Mouse (Mus musculus) left cerebral cortex, adult 8-10 months (tissue): ENCODE results near the gene Ramp1. TPM values are rescaled to one million over a fixed set of nuclear protein-coding genes. Genes with fewer than 3 reads are reported as not detected.

Experiments used
- DNase-seq, 2 experiments: peaks; one replicate each; pipeline ENCODE4 v3.0.0; 2022; ENCODE audit warnings: low spot score in 2 of 2
- total RNA-seq, 4 experiments: library from RNA; stranded (reverse); gene quantifications; 2 replicates each; pipeline ENCODE4 v1.2.4; 2022

Gene Ramp1
- total RNA-seq, 4 experiments from 2014 or later, result 50.9 to 58.7 (median 52.5) TPM

DNA sequence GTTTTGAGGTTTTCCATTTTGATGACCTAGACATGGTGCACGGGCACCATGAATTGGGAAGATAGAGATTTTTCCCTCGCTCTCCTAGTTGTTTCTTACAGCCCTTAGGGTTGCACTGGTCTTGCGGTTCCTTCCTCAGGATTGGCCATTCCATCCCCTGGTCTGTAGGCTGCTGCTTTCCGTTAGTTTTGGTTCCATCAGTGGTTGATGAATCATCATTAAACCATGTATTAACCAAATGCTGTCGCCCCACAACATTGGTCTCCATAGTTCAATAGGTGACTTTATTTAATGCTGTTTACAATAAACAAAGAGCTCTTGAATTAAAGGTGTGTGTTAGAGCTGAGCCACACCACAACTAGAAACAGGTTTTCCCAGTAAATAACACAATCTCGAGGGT is 58.1 kb downstream of the Ramp1 start:
- DNase-seq, result no peak

GRCm38 (mm10) chr1:91239112-91239511 is 59.5 kb downstream of the Ramp1 start:
- DNase-seq, result no peak

DNA sequence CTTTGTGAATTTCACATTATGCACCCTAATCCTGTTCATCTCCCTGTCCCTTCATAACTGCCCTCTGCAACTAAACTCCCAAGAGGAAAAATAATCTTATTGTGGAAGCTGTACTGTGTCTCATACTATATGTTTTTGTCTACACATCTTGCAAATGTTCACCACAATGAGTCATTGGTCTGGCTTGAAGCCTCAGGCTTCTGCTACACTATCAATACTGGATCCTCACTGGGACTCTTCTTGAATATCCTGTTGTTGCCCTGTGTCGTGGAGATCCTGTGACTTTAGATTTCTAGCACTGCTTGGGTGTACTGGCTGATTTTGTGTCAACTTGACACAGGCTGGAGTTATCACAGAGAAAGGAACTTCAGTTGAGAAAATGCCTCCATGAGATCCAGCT is 60.2 kb downstream of the Ramp1 start:
- no peak for DNase-seq

GRCm38 (mm10) chr1:91240685-91241084 is 61.1 kb downstream of the Ramp1 start:
- DNase-seq, result no peak

GRCm38 (mm10) chr1:91241249-91241648 is 61.6 kb downstream of the Ramp1 start:
- DNase-seq, result no peak

DNA sequence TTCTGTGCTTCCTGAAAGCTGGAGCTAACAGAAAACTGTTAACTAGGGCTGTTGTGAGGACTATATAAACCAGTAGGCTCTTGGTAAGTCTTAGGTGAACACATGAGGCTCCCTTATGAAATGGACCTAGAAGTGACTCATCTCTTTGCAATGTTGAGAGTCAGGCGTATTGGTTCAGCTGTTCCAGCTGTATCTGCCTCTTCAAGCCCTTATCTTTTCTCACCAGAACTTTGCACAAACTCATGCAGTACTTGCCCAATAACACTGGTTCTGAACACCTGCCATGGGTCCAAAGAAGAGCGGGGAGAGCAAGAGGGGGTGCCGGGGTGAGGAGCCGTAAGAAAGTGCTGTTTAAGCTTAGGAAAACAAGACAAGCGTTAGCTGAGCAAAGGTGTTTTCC is 68.6 kb downstream of the Ramp1 start:
- DNase-seq, result no peak

DNA sequence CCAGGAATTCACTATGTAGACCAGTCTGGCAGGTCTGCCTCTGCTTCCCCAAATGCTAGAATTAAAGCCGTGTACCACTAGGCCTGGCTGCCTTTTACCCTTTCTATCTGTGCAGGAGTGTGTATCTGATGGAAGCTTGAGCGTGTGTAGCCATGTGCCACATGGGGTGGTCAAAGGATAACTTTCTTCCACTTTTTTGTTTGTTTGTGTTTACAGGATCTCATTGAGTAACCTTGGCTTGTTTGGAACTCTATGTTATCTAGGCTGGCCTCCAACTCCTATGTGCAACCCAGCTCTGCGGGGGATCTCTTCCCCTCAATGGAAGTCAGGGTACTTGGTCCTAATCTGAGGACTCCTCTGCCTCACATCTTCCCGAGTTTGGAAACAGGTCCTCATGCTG is 69.3 kb downstream of the Ramp1 start:
- no peak for DNase-seq

DNA sequence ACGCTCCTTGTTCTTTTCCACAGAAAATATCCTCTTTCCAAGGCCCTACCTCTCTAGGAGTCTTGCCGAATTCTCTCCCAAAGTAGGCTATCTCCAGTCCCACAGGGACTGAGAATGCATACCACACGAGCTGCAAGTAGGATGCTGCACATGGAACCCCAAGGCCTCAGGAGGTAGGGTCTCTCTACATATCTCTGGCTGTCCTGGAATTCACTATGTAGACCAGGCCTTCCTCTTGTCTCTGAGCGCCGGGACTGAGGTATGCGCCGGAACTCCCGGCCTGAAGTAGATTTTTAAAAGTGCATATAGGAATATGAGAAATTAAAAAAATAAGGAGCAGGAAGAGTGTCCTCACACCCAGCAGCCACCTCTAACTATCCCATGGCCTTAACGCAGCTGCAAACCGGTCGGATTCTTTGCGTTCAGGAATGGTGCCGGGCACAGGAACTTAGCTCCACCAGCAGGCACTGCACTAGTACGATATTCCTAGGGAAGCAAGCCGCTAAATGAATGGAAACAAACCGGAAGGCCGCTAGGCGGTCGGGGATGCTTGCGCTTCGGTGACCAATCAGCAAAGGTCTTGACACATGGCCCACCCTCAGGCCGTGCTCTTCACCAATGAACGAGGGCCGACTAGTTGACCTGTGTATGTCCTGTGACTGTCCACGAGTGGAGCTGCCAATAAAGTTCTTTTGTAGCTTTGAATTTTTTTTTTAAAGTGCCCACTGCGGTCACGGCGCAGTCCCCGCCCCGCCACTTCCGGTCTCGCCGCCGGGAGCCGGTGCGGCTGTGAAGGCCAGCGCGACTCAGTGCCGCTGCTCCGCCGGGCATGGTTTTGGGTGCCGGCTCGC is 70.2 kb downstream of the Ramp1 start, which contains the start of gene Ube2f:
Ube2f (plus strand) TSS at position 741 of the 851 bp plus-strand sequence.
- DNase-seq, result peak; percentile 89 to 98

DNA sequence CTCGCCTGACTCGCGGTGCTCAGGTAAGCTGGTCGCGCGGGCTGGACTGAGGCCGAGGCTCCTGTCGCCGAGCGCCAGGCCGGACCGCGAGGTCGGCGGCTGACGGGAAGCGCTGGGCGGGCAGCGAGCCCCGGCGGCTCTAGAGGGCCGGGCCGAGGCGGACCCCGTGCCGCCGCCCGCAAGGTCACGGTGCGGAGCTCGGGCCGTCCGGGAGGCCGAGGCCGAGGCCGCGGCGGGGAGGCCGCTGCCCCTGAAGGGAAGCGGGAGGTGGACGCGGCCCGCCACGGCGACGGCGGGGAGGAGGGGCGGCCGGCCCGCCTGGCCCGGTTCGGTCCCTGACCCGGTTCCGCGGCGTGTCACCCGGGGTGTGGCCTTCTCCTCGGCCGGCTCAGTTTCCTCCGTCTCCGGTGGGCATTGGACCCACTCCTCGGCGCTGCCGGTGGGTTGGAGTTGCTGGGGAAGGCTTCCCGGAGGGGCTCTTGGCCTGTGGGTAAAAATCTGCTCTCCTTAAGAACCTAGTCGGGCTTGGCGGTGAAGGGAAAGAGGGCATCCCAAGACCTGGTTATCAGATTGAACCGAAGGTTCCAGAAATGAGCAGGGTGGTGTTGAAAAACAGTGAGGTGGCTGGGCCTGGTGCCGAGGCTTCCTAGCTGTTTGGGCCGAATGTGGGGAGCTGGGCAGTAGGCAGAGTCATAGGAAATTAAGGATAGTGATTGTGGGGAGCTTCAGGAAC is 71.0 kb downstream of the Ramp1 start:
- no peak for DNase-seq

DNA sequence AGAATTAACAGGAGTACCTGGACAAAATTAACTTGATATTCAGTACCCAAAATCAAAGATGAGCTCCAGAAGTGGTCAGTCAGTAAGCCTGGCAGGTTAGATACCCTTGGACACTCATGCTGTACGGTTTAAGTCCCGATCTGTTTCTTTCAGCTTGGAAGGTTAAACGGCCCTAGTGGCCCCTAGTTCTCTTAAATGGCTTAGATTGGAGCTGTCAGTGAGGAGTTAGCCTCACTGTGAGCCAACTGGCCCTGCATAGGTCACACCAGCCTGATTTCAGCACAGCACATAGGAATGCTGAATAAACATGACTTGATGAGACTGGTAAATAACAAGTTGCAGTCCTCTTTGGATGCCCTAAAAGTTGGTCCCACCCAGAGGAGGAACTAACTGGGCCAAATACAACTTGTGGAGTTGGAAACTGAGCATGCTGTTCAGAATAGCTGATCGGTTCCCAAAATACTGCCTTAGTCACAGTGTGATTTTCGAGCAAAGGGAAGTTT is 71.6 kb downstream of the Ramp1 start:
- no peak for DNase-seq

DNA sequence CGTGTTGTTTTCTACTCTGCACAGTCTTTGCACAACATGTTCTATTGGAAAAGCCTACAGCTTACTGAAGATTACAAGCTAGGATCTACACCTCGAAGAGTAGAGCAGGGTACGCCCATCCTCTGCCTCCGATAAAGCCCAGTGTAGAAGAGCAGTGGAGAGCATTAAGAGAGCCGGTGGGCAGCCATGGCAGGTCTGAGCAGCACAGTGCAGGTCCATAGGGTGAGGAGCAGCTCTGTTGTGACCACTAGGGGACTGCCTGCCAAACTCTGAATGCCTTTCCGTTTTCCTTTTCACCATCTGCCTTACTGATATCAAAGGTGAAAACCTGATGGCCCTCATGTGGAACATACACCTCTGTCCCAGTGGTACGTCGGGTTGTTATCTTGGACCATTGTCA is 72.3 kb downstream of the Ramp1 start:
- DNase-seq, result no peak

- no peak for DNase-seq
Observed at GRCm38 (mm10) chr1:91257918-91258317, 78.3 kb downstream of the Ramp1 start.

GRCm38 (mm10) chr1:91259794-91260193 is 80.2 kb downstream of the Ramp1 start:
- DNase-seq, result no peak

- DNase-seq, result no peak
Observed at GRCm38 (mm10) chr1:91262508-91262907, 82.9 kb downstream of the Ramp1 start.

GRCm38 (mm10) chr1:91272260-91272659 is 92.6 kb downstream of the Ramp1 start:
- DNase-seq, result no peak

Other genes with a start within 250 kb of the Ramp1 start
- gene Prlh, start 226.7 kb upstream of the Ramp1 start, total RNA-seq, result not detected
- gene Rab17, start 210.2 kb upstream of the Ramp1 start, total RNA-seq, result under 1 TPM in 1 of 4 experiments, not detected in 3; 0.59 TPM
- gene Lrrfip1, start 181.1 kb upstream of the Ramp1 start, total RNA-seq, result 10 to 100 TPM; 56.4 to 65.5 (median 60.6) TPM
- gene Rbm44, start 34.7 kb upstream of the Ramp1 start, total RNA-seq, result not detected
- 10 to 100 TPM; 48.2 to 54.9 (median 51.6) TPM for gene Ube2f, start 70.5 kb downstream of the Ramp1 start, total RNA-seq
- gene Scly, start 118.5 kb downstream of the Ramp1 start, total RNA-seq, result 10 to 100 TPM; 19.5 to 24.4 (median 21.5) TPM
- gene Espnl, start 142.3 kb downstream of the Ramp1 start, total RNA-seq, result under 1 TPM; 0.37 to 0.72 (median 0.39) TPM
- under 1 TPM in 3 of 4 experiments, not detected in 1; 0.11 to 0.33 (median 0.21) TPM for gene Klhl30, start 171.2 kb downstream of the Ramp1 start, total RNA-seq
- gene Erfe, start 186.6 kb downstream of the Ramp1 start, total RNA-seq, result under 1 TPM; 0.21 to 0.78 (median 0.53) TPM
- gene Ilkap, start 219.0 kb downstream of the Ramp1 start, total RNA-seq, result 10 to 100 TPM; 48.1 to 54.9 (median 52.2) TPM
- gene Hes6, start 234.2 kb downstream of the Ramp1 start, total RNA-seq, result 10 to 100 TPM; 17.5 to 22.3 (median 21.8) TPM